Mouse (Mus musculus): Measurements from ENCODE around the gene Zhx3.
A peak's percentile ranks its signal among the peaks of the same experiment; 100 is the strongest.

The Zhx3 gene

GRCm38 (mm10) chr2:160882436-160882835 is 9.6 kb upstream of the Zhx3 start:
- no peak for DNase-seq (ENCODE audit: low spot score)

GRCm38 (mm10) chr2:160881462-160882101 is 8.8 kb upstream of the Zhx3 start:
- no peak for DNase-seq (ENCODE audit: low spot score)

- no peak for DNase-seq (ENCODE audit: low spot score)
These were observed 7.8 kb upstream of the Zhx3 start, which contains the start of gene Lpin3 for GRCm38 (mm10) chr2:160880453-160881195. Lpin3 (plus strand) TSS chr2:160880670.

GRCm38 (mm10) chr2:160876115-160876514 is 3.3 kb upstream of the Zhx3 start:
- no peak for DNase-seq (ENCODE audit: low spot score)

GRCm38 (mm10) chr2:160874231-160874877 is 1.6 kb upstream of the Zhx3 start:
- DNase-seq (ENCODE audit: low spot score) = no peak

GRCm38 (mm10) chr2:160872395-160872794 is 403 bp downstream of the Zhx3 start:
- peak; percentile 84 for DNase-seq (ENCODE audit: low spot score)

GRCm38 (mm10) chr2:160871310-160871709 is 1.5 kb downstream of the Zhx3 start:
- DNase-seq (ENCODE audit: low spot score) = no peak

- DNase-seq (ENCODE audit: low spot score) = no peak
These were observed 3.4 kb downstream of the Zhx3 start for GRCm38 (mm10) chr2:160869446-160869845.

- no peak for DNase-seq (ENCODE audit: low spot score)
These were observed 7.5 kb downstream of the Zhx3 start for GRCm38 (mm10) chr2:160865266-160865665.

GRCm38 (mm10) chr2:160864112-160864511 is 8.7 kb downstream of the Zhx3 start:
- no peak for DNase-seq (ENCODE audit: low spot score)

- DNase-seq (ENCODE audit: low spot score) = no peak
These were observed 12.4 kb downstream of the Zhx3 start for GRCm38 (mm10) chr2:160860363-160860762.

- no peak for DNase-seq (ENCODE audit: low spot score)
These were observed 16.3 kb downstream of the Zhx3 start for GRCm38 (mm10) chr2:160856359-160857102.

- DNase-seq (ENCODE audit: low spot score) = no peak
These were observed 18.1 kb downstream of the Zhx3 start for GRCm38 (mm10) chr2:160854687-160855086.

GRCm38 (mm10) chr2:160850360-160850759 is 22.4 kb downstream of the Zhx3 start:
- DNase-seq (ENCODE audit: low spot score) = no peak

GRCm38 (mm10) chr2:160849617-160850240 is 23.1 kb downstream of the Zhx3 start:
- no peak for DNase-seq (ENCODE audit: low spot score)

- no peak for DNase-seq (ENCODE audit: low spot score)
These were observed 24.6 kb downstream of the Zhx3 start for GRCm38 (mm10) chr2:160848186-160848585.

- peak; percentile 32 for DNase-seq (ENCODE audit: low spot score)
These were observed 25.1 kb downstream of the Zhx3 start for GRCm38 (mm10) chr2:160847664-160848063.

- DNase-seq (ENCODE audit: low spot score) = no peak
These were observed 32.0 kb downstream of the Zhx3 start for GRCm38 (mm10) chr2:160840838-160841237.

GRCm38 (mm10) chr2:160810802-160811201 is 62.0 kb downstream of the Zhx3 start:
- no peak for DNase-seq (ENCODE audit: low spot score)

GRCm38 (mm10) chr2:160810376-160810775 is 62.4 kb downstream of the Zhx3 start:
- DNase-seq (ENCODE audit: low spot score) = no peak

GRCm38 (mm10) chr2:160806091-160806521 is 66.7 kb downstream of the Zhx3 start:
- no peak for DNase-seq (ENCODE audit: low spot score)

Data from yolk sac, embryonic 10.5 days (tissue).